Mouse (Mus musculus) CH12.LX (cell line): ENCODE measurements at regions not wholly inside any gene's neighbourhood (a gene's known extent, or its start where the extent isn't known, plus 50 kb on each side); places are given as distances from the start of the nearest gene placed in this dataset.

Source experiments
- CHD1 ChIP-seq: IDR thresholded peaks from 2 replicates; pipeline ENCODE4 v1.6.1; 2012; ENCODE audit warnings: low read depth, low read length, improper control_type of control experiment, inconsistent platforms
- CTCF ChIP-seq, 2 experiments: IDR thresholded peaks in 1 of 2; conservative IDR thresholded peaks in 1 of 2; 2 replicates each; pipeline ENCODE4 v1.5.1; 2011 to 2012; ENCODE audit warnings: low read depth in 2 of 2, low read length in 2 of 2, improper control_type of control experiment in 1 of 2, inconsistent platforms in 1 of 2, mild to moderate bottlenecking in 1 of 2, moderate library complexity in 1 of 2
- ELF1 ChIP-seq: IDR thresholded peaks from 2 replicates; pipeline ENCODE4 v1.6.1; 2014; ENCODE audit warnings: low read depth, mild to moderate bottlenecking, inconsistent platforms, low read length, improper control_type of control experiment
- ETS1 ChIP-seq: conservative IDR thresholded peaks from 2 replicates; pipeline ENCODE4 v1.6.1; 2012; ENCODE audit warnings: low read depth, mild to moderate bottlenecking, inconsistent platforms, low read length, improper control_type of control experiment, moderate library complexity
- JUND ChIP-seq: conservative IDR thresholded peaks from 2 replicates; pipeline ENCODE4 v1.6.1; 2011; ENCODE audit warnings: low read depth, low read length, improper control_type of control experiment
- NELFE ChIP-seq: IDR thresholded peaks from 2 replicates; pipeline ENCODE4 v1.6.1; 2011; ENCODE audit warnings: low read depth, low read length, improper control_type of control experiment
- POLR2A ChIP-seq: IDR thresholded peaks from 2 replicates; pipeline ENCODE4 v1.6.1; 2011; ENCODE audit warnings: low read depth, mild to moderate bottlenecking, improper control_type of control experiment, low read length
- RAD21 ChIP-seq: IDR thresholded peaks from 2 replicates; pipeline ENCODE4 v1.6.1; 2011; ENCODE audit warnings: low read depth, mild to moderate bottlenecking, low read length, improper control_type of control experiment, moderate library complexity
- UBTF ChIP-seq: IDR thresholded peaks from 2 replicates; pipeline ENCODE4 v1.6.1; 2012; ENCODE audit warnings: low read depth, mild to moderate bottlenecking, inconsistent platforms, low read length, improper control_type of control experiment, moderate library complexity
- USF1 ChIP-seq: IDR thresholded peaks from 2 replicates; pipeline ENCODE4 v1.6.1; 2014; ENCODE audit warnings: low read depth, mild to moderate bottlenecking, inconsistent platforms, low read length, improper control_type of control experiment
- ZC3H11A ChIP-seq: IDR thresholded peaks from 2 replicates; pipeline ENCODE4 v1.6.1; 2012; ENCODE audit warnings: low read depth, mild to moderate bottlenecking, inconsistent platforms, low read length, improper control_type of control experiment
- ZNF384 ChIP-seq: IDR thresholded peaks from 2 replicates; pipeline ENCODE4 v1.6.1; 2012; ENCODE audit warnings: low read depth, low read length, improper control_type of control experiment, inconsistent platforms

DNA sequence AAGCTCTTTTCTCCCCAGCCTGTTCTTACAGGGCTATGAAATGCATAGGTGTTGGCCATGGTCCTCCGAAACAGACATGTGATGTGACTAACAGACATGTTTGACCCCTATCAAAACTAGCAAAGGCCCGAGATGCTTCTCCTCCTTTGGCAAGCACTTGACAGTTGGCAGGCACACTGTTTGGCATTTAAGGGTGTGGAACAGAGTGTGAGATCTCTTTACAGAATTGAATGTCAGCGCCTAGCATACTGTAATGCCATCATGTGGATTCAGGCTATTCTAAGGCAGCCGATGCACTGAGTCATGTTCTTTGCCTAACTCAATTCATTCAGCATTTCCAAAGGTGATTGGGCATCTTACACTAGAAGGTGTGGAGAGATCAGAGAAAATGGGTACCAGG, 156.8 kb upstream of the Arrdc4 start:
- TF ChIP-seq ELF1 (no peak), CHD1 (no peak), CTCF (conservative IDR thresholded peaks at IDR 0.05 in 1 of 2, IDR thresholded peaks at IDR 0.05 in 1 of 2; ENCODE audit: low read depth in 2 of 2, low read length in 2 of 2) (no peak), ZNF384 (no peak), JUND (no peak), POLR2A (no peak), RAD21 (no peak), NELFE (no peak), USF1 (no peak), ETS1 (no peak), ZC3H11A (no peak), UBTF (no peak)
